In the genomic region with DNA sequence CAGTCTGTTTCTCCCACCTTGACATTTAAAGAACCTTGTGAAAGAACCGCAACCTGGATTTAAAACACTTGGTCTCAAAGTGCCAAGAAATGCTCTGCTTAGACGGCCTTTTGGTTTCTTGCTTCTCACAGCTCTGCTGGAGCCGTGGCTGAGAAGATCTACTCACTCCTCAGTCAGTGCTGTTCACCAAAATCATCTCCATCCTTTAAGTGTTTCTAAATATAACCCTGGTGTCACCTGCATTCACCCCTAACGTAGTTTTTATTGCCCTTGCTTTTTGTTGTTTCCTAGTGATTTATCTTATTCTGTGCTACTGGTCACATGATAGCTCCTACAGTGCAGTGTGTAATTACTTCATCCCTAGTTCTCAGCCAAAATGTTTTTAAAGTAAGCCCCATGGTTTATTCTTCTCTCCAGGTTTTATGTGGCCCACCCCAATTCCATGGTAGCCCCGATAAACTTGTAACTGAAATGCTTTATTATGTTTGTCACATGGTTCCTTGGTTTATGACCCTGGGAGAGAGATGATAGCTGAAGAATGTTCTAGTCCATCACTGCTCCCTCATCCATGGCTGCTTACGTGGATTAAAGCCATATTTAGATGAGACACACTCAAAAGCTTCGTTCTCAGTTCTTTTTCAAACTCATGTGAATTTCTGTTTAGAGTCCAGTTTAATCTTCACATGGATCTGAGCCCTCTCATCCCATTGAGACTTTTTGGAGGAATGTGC, we compare ENCODE assay signal across 27 mouse cellular contexts.
"Had no signal": no experiment of that assay in that cellular context is flagged by ENCODE, and none has a peak within 500 bp of the region (broad histone marks: within the 10 kb centered on the region; RNA-seq: fewer than 3 reads in every experiment).

No protein-coding gene starts in this region.

- DNase-seq: forebrain, postnatal 0 days; gastrocnemius, adult 2 months; gastrocnemius, postnatal 10 days; gastrocnemius, postnatal 25 days; heart, adult 18-20 months; heart, postnatal 10 days; heart, postnatal 4 days; kidney, adult 18-20 months; kidney, postnatal 10 days; kidney, postnatal 4 days; liver; liver, embryonic 13.5 days; liver, postnatal 0 days had no signal

- H3K4me3 ChIP-seq: gastrocnemius, adult 2 months; heart, embryonic 10.5 days; heart, embryonic 12.5 days; hindbrain, embryonic 10.5 days; hindbrain, embryonic 12.5 days; intestine, embryonic 15.5 days; layer of hippocampus, adult 2 months; left cerebral cortex, adult 2 months; limb, embryonic 12.5 days; liver, embryonic 13.5 days; liver, embryonic 15.5 days had no signal

- H3K36me3 ChIP-seq: heart, embryonic 10.5 days; heart, embryonic 12.5 days; hindbrain, embryonic 10.5 days; hindbrain, embryonic 12.5 days; intestine, embryonic 15.5 days; limb, embryonic 12.5 days; liver, embryonic 13.5 days; liver, embryonic 15.5 days had no signal

- H3K27me3 ChIP-seq: heart, embryonic 12.5 days; hindbrain, embryonic 12.5 days; intestine, embryonic 15.5 days; limb, embryonic 12.5 days; liver, embryonic 13.5 days; liver, embryonic 15.5 days had no signal

- H3K27ac ChIP-seq: gastrocnemius, adult 2 months; heart, embryonic 10.5 days; hindbrain, embryonic 10.5 days; hindbrain, embryonic 12.5 days; hindbrain, embryonic 14.5 days; intestine, embryonic 15.5 days; layer of hippocampus, adult 2 months; left cerebral cortex, adult 2 months; limb, embryonic 12.5 days; liver, embryonic 13.5 days; liver, embryonic 15.5 days had no signal

- H3K9ac ChIP-seq: forebrain, postnatal 0 days; heart, embryonic 12.5 days; hindbrain, embryonic 12.5 days; hindbrain, embryonic 14.5 days; intestine, embryonic 15.5 days; limb, embryonic 12.5 days; liver, embryonic 13.5 days; liver, embryonic 15.5 days; liver, postnatal 0 days had no signal

- H3K4me1 ChIP-seq: heart, embryonic 10.5 days; heart, embryonic 12.5 days; hindbrain, embryonic 10.5 days; hindbrain, embryonic 12.5 days; intestine, embryonic 15.5 days; limb, embryonic 12.5 days; liver, embryonic 13.5 days; liver, embryonic 15.5 days had no signal

- ATAC-seq: forebrain, postnatal 0 days; hindbrain, embryonic 16.5 days; inflammation-experienced regulatory T-cells, adult 6 months; intestine, embryonic 15.5 days; intestine, postnatal 0 days; liver, postnatal 0 days had no signal

- H3K9me3 ChIP-seq: heart, embryonic 10.5 days; heart, embryonic 12.5 days; hindbrain, embryonic 10.5 days; hindbrain, embryonic 12.5 days; intestine, embryonic 15.5 days; limb, embryonic 12.5 days; liver, embryonic 13.5 days; liver, embryonic 15.5 days had no signal

- H3K4me2 ChIP-seq: heart, embryonic 12.5 days; hindbrain, embryonic 12.5 days; hindbrain, embryonic 14.5 days; intestine, embryonic 15.5 days; limb, embryonic 12.5 days; liver, embryonic 11.5 days; liver, embryonic 13.5 days; liver, embryonic 15.5 days had no signal
